Mouse (Mus musculus) MEL (cell line): ENCODE data around the gene Rpia.

Experiments used
- CHD2 ChIP-seq: IDR thresholded peaks from 2 replicates; pipeline ENCODE4 v1.6.1; 2011; ENCODE audit warnings: low read length, improper control_type of control experiment
- CTCF ChIP-seq, 3 experiments: IDR thresholded peaks in 2 of 3; conservative IDR thresholded peaks in 1 of 3; 2 replicates each; pipeline ENCODE4 v1.5.1; 2011 to 2012; ENCODE audit warnings: low read length in 3 of 3, low read depth in 2 of 3, mild to moderate bottlenecking in 2 of 3, improper control_type of control experiment in 1 of 3, inconsistent platforms in 1 of 3, mixed read lengths in 1 of 3, moderate library complexity in 1 of 3; ENCODE audit not compliant: control insufficient read depth in 1 of 3, insufficient read depth in 1 of 3, poor library complexity in 1 of 3, severe bottlenecking in 1 of 3
- MYC ChIP-seq: IDR thresholded peaks from 2 replicates; pipeline ENCODE4 v1.6.1; 2011; ENCODE audit warnings: low read depth, mild to moderate bottlenecking, low read length, improper control_type of control experiment, moderate library complexity

DNA sequence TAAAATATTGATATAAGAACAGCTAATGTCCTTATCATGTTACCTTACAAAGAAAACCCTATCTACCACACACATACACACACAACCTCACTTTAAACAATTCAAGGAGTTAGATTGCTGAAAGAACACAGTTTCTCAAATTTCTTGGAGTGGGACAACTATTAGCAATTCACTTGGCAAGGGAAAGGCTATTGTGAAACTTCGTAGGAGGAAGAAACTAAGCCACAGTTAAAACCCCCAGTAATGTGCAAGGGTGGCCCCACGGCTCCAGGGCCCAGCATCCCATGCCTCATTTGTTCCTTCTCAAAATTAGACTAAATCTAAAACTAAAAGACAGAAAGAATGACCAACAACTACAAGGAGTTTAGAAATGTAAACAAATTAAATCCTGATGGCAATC, 4.5 kb downstream of the Rpia start:
- TF ChIP-seq MYC (no peak), CTCF (IDR thresholded peaks at IDR 0.05 in 2 of 3, conservative IDR thresholded peaks at IDR 0.05 in 1 of 3; ENCODE audit: control insufficient read depth in 1 of 3, insufficient read depth in 1 of 3, low read depth in 2 of 3, low read length in 3 of 3, poor library complexity in 1 of 3, severe bottlenecking in 1 of 3) (no peak), CHD2 (no peak)
